Mouse (Mus musculus) midbrain, embryonic 14.5 days (tissue): ENCODE results near the gene Slc5a6. TPM values are rescaled to one million over a fixed set of nuclear protein-coding genes. Genes with fewer than 3 reads are reported as not detected.
"Not testable (repeated sequence)": the region's sequence is repeated elsewhere in the genome, so short reads cannot be mapped to it uniquely, and the experiment has no call there.

ENCODE experiments used
- ATAC-seq: fragments of 200-750 bp; cut with Nextera tagmentation; 2 replicates; pipeline ENCODE4 v1.8.0; 2017; ENCODE audit warnings: moderate number of reproducible peaks, moderate library complexity; ENCODE audit not compliant: low FRiP score, low TSS enrichment
- DNase-seq: peaks from one replicate; pipeline ENCODE4 v3.0.0-alpha.2; 2015
- H3K27ac ChIP-seq: fragments of 300-500 bp; sonication (generic); replicated peaks from 2 replicates; pipeline ENCODE4 v1.5.1; 2014; ENCODE audit warnings: mild to moderate bottlenecking, low read depth, low read length, moderate library complexity
- H3K27me3 ChIP-seq: fragments of 300-500 bp; sonication (generic); 2 replicates; pipeline ENCODE4 v1.6.1; 2014; ENCODE audit warnings: low read length, control low read depth, mixed read lengths; ENCODE audit not compliant: control insufficient read depth, insufficient read depth
- H3K36me3 ChIP-seq: fragments of 300-500 bp; sonication (generic); 2 replicates; pipeline ENCODE4 v1.6.1; 2014; ENCODE audit warnings: low read length, control low read depth; ENCODE audit not compliant: control insufficient read depth, insufficient read depth
- H3K4me1 ChIP-seq: fragments of 300-500 bp; sonication (generic); 2 replicates; pipeline ENCODE4 v1.6.1; 2014; ENCODE audit warnings: mild to moderate bottlenecking, antibody characterized with exemption, low read length, control low read depth; ENCODE audit not compliant: control insufficient read depth, insufficient read depth
- H3K4me2 ChIP-seq: fragments of 300-500 bp; sonication (generic); 2 replicates; pipeline ENCODE4 v1.6.1; 2014; ENCODE audit warnings: mild to moderate bottlenecking, low read length, moderate library complexity
- H3K4me3 ChIP-seq: fragments of 300-500 bp; sonication (generic); replicated peaks from 2 replicates; pipeline ENCODE4 v1.5.1; 2014; ENCODE audit warnings: low read depth, low read length
- H3K9ac ChIP-seq: fragments of 300-500 bp; sonication (generic); replicated peaks from 2 replicates; pipeline ENCODE4 v1.6.1; 2014; ENCODE audit warnings: mild to moderate bottlenecking, low read length, moderate library complexity
- H3K9me3 ChIP-seq: fragments of 300-500 bp; sonication (generic); 2 replicates; pipeline ENCODE4 v1.6.1; 2016; ENCODE audit warnings: low read length, control low read depth, mixed read lengths; ENCODE audit not compliant: control insufficient read depth
- WGBS: fragments of 180-500 bp; shearing (Covaris S2); extraction: QIAGEN DNeasy Blood & Tissue Kit; methylation state at CpG from one replicate; pipeline ENCODE4 v1.1.7; 2014; 5-methylcytosine and 5-hydroxymethylcytosine counted together
- polyA plus RNA-seq: library from polyadenylated mRNA; unstranded; fragments of >200 nt; fragmentation: Nextera tagmentation; extraction: Ambion mirVana; gene quantifications from 2 replicates; pipeline ENCODE4 v1.2.1, GENCODE M21; 2014

Gene Slc5a6
- polyA plus RNA-seq, 1 experiment from 2014 or later, result 19.2 TPM

- 90% methylated on average over 4 of the region's 4 CpGs for WGBS
- ATAC-seq, result no peak
- Histone ChIP-seq H3K27me3 (no peaks in the 10 kb centered on the region), H3K36me3 (peaks cover 2% of the 10 kb centered on the region; the same call in 1 of the 2 replicates), H3K9me3 (no peaks in the 10 kb centered on the region), H3K27ac (no peak overlapping the region), H3K4me2 (no peak overlapping the region), H3K9ac (no peak overlapping the region), H3K4me1 (no peaks in the 10 kb centered on the region), H3K4me3 (no peak overlapping the region)
- DNase-seq, result no peak
Observed at GRCm38 (mm10) chr5:31030926-31031325, 17.8 kb downstream of the Slc5a6 start.

- H3K4me3 ChIP-seq, result no peak overlapping the region
- H3K4me2 ChIP-seq, result no peak overlapping the region
- H3K4me1 ChIP-seq, result no peaks in the 10 kb centered on the region
- no peaks in the 10 kb centered on the region for H3K36me3 ChIP-seq
- no peaks in the 10 kb centered on the region for H3K9me3 ChIP-seq
- no peaks in the 10 kb centered on the region for H3K27me3 ChIP-seq
- no peak for DNase-seq
- no peak for ATAC-seq
- H3K9ac ChIP-seq, result no peak overlapping the region
- H3K27ac ChIP-seq, result no peak overlapping the region
Observed at GRCm38 (mm10) chr5:31024641-31025040, 24.1 kb downstream of the Slc5a6 start.

GRCm38 (mm10) chr5:31023254-31023653, 25.5 kb downstream of the Slc5a6 start:
- WGBS, result 10% methylated on average over 4 of the region's 4 CpGs
- H3K27me3 ChIP-seq, result no peaks in the 10 kb centered on the region
- no peaks in the 10 kb centered on the region for H3K9me3 ChIP-seq
- H3K4me3 ChIP-seq, result no peak overlapping the region
- ATAC-seq (no peak), DNase-seq (peak; percentile 1)
- no peak overlapping the region for H3K9ac ChIP-seq
- no peaks in the 10 kb centered on the region for H3K4me1 ChIP-seq
- no peaks in the 10 kb centered on the region for H3K36me3 ChIP-seq
- no peak overlapping the region for H3K27ac ChIP-seq
- H3K4me2 ChIP-seq, result no peak overlapping the region

- H3K9me3 ChIP-seq, result no peaks in the 10 kb centered on the region
- 8% methylated on average over 1 of the region's 1 CpGs for WGBS
- ATAC-seq (no peak), DNase-seq (no peak)
- H3K9ac ChIP-seq, result no peak overlapping the region
- H3K4me1 ChIP-seq, result no peaks in the 10 kb centered on the region
- H3K4me3 ChIP-seq, result no peak overlapping the region
- no peaks in the 10 kb centered on the region for H3K27me3 ChIP-seq
- no peaks in the 10 kb centered on the region for H3K36me3 ChIP-seq
- H3K4me2 ChIP-seq, result no peak overlapping the region
- H3K27ac ChIP-seq, result no peak overlapping the region
Observed at GRCm38 (mm10) chr5:31022690-31023089, 26.0 kb downstream of the Slc5a6 start.

GRCm38 (mm10) chr5:31021790-31022189, 26.9 kb downstream of the Slc5a6 start:
- H3K9ac ChIP-seq, H3K36me3 ChIP-seq, H3K4me3 ChIP-seq, H3K27ac ChIP-seq, H3K27me3 ChIP-seq, H3K4me2 ChIP-seq, ATAC-seq, H3K4me1 ChIP-seq, DNase-seq, H3K9me3 ChIP-seq: not testable (repeated sequence)
- 85% methylated on average over 4 of the region's 5 CpGs for WGBS

GRCm38 (mm10) chr5:31015913-31016312, 32.8 kb downstream of the Slc5a6 start:
- H3K36me3 ChIP-seq, result no peaks in the 10 kb centered on the region
- 82% methylated on average over 2 of the region's 2 CpGs for WGBS
- ATAC-seq, result no peak

GRCm38 (mm10) chr5:31012737-31013136, 36.0 kb downstream of the Slc5a6 start:
- Histone ChIP-seq H3K9ac (no peak overlapping the region), H3K36me3 (no peaks in the 10 kb centered on the region), H3K4me1 (no peaks in the 10 kb centered on the region), H3K4me3 (no peak overlapping the region), H3K27ac (no peak overlapping the region), H3K9me3 (no peaks in the 10 kb centered on the region), H3K27me3 (no peaks in the 10 kb centered on the region), H3K4me2 (no peak overlapping the region)
- DNase-seq, result no peak
- no peak for ATAC-seq
- 73% methylated on average over 3 of the region's 3 CpGs for WGBS

More at GRCm38 (mm10) chr5:31015913-31016312, 32.8 kb downstream of the Slc5a6 start:
- Histone ChIP-seq H3K4me3 (no peak overlapping the region), H3K27ac (no peak overlapping the region), H3K27me3 (no peaks in the 10 kb centered on the region), H3K4me1 (no peaks in the 10 kb centered on the region), H3K9me3 (no peaks in the 10 kb centered on the region), H3K9ac (no peak overlapping the region), H3K4me2 (no peak overlapping the region)
- DNase-seq, result no peak

- DNase-seq (peak; percentile 95), ATAC-seq (no peak; the same call in 1 of the 2 replicates)
- Histone ChIP-seq H3K4me1 (no peaks in the 10 kb centered on the region), H3K27ac (no peak overlapping the region), H3K9me3 (no peaks in the 10 kb centered on the region), H3K27me3 (no peaks in the 10 kb centered on the region), H3K4me2 (no peak overlapping the region), H3K9ac (no peak overlapping the region), H3K4me3 (no peak overlapping the region), H3K36me3 (no peaks in the 10 kb centered on the region)
- 8% methylated on average over 5 of the region's 5 CpGs for WGBS
Observed at GRCm38 (mm10) chr5:31004184-31004583, 44.5 kb downstream of the Slc5a6 start.

GRCm38 (mm10) chr5:31001560-31001959, 47.2 kb downstream of the Slc5a6 start:
- Histone ChIP-seq H3K27ac (no peak overlapping the region), H3K4me2 (no peak overlapping the region), H3K4me3 (no peak overlapping the region), H3K4me1 (no peaks in the 10 kb centered on the region), H3K27me3 (no peaks in the 10 kb centered on the region), H3K9me3 (no peaks in the 10 kb centered on the region), H3K36me3 (no peaks in the 10 kb centered on the region), H3K9ac (no peak overlapping the region)
- ATAC-seq (no peak), DNase-seq (no peak)
- 85% methylated on average over 4 of the region's 4 CpGs for WGBS
